Mouse (Mus musculus) hindbrain, embryonic 14.5 days (tissue): ENCODE results near the gene Rimklb. TPM values are rescaled to one million over a fixed set of nuclear protein-coding genes. Genes with fewer than 3 reads are reported as not detected.
"Not testable (repeated sequence)": the region's sequence is repeated elsewhere in the genome, so short reads cannot be mapped to it uniquely, and the experiment has no call there.

Source experiments
- ATAC-seq: fragments of 200-750 bp; cut with Nextera tagmentation; 2 replicates; pipeline ENCODE4 v1.8.0; 2017; ENCODE audit warnings: moderate number of reproducible peaks, mild to moderate bottlenecking, moderate TSS enrichment, moderate library complexity; ENCODE audit not compliant: low FRiP score
- DNase-seq: peaks from one replicate; pipeline ENCODE4 v3.0.0-alpha.2; 2015; ENCODE audit warnings: low spot score
- H3K27ac ChIP-seq: fragments of 300-500 bp; sonication (generic); 2 replicates; pipeline ENCODE4 v1.5.1; 2014; ENCODE audit warnings: mild to moderate bottlenecking, moderate library complexity
- H3K27me3 ChIP-seq: fragments of 300-500 bp; sonication (generic); 2 replicates; pipeline ENCODE4 v1.6.1; 2014; ENCODE audit warnings: mild to moderate bottlenecking, low read length, mixed read lengths; ENCODE audit not compliant: control insufficient read depth, insufficient read depth
- H3K36me3 ChIP-seq: fragments of 300-500 bp; sonication (generic); replicated peaks from 2 replicates; pipeline ENCODE4 v1.6.1; 2014; ENCODE audit not compliant: control insufficient read depth, insufficient read depth
- H3K4me1 ChIP-seq: fragments of 300-500 bp; sonication (generic); replicated peaks from 2 replicates; pipeline ENCODE4 v1.6.1; 2014; ENCODE audit warnings: antibody characterized with exemption, low read length, mixed read lengths; ENCODE audit not compliant: control insufficient read depth, insufficient read depth
- H3K4me2 ChIP-seq: fragments of 300-500 bp; sonication (generic); replicated peaks from 2 replicates; pipeline ENCODE4 v1.6.1; 2014; ENCODE audit warnings: mild to moderate bottlenecking, moderate library complexity
- H3K4me3 ChIP-seq: fragments of 300-500 bp; sonication (generic); replicated peaks from 2 replicates; pipeline ENCODE4 v1.5.1; 2014; ENCODE audit warnings: mild to moderate bottlenecking, low read length
- H3K9ac ChIP-seq: fragments of 300-500 bp; sonication (generic); 2 replicates; pipeline ENCODE4 v1.6.1; 2014
- H3K9me3 ChIP-seq: fragments of 300-500 bp; sonication (generic); 2 replicates; pipeline ENCODE4 v1.6.1; 2016; ENCODE audit warnings: low read length; ENCODE audit not compliant: control insufficient read depth
- WGBS: fragments of 180-500 bp; shearing (Covaris S2); extraction: QIAGEN DNeasy Blood & Tissue Kit; methylation state at CpG from one replicate; pipeline ENCODE4 v1.1.7; 2014; 5-methylcytosine and 5-hydroxymethylcytosine counted together
- polyA plus RNA-seq: library from polyadenylated mRNA; unstranded; fragments of >200 nt; fragmentation: Nextera tagmentation; extraction: Ambion mirVana; gene quantifications from 2 replicates; pipeline ENCODE4 v1.2.1, GENCODE M21; 2014

Gene Rimklb
- polyA plus RNA-seq, 1 experiment from 2014 or later = 127 TPM

DNA sequence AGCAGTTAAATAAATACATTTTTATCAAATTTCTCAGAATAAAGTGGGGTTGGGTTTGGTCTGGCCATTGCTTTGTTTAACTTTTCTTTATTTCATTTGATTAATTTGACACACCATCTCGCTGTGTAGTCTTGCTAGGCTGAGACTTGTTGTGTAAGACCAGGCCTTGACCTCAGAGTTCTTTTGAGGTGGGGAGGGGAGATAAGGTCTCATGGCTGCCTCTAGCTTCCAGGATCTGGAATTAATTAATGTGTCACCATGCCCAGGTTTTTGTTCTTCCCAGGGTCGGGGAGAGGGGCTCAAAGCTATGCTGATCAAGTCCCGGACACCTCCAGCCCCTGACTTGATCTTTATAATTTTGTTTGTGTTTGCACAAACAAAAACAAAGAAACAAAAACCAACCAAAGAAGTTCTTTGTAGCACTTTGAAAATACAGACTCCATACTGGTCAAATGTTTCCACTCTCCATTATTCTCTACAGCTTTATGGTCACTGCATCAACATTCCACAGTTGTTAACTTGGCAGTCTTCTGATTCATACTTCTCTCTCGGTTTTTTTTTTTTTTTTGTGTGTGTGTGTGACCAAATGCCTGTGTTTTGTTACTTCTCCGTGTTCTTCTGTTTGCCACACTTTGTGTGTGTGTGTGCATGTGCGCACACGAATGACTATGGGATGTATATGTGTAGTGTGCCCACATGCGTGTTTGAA, 33.1 kb upstream of the Rimklb start:
- no peak for ATAC-seq
- H3K4me1 ChIP-seq = no peaks in the 10 kb centered on the region
- no peak overlapping the region for H3K9ac ChIP-seq
- 68% methylated on average over 8 of the region's 8 CpGs for WGBS
- H3K27me3 ChIP-seq = no peaks in the 10 kb centered on the region
- H3K9me3 ChIP-seq = no peaks in the 10 kb centered on the region
- no peak overlapping the region for H3K4me2 ChIP-seq
- no peak overlapping the region for H3K27ac ChIP-seq
- no peaks in the 10 kb centered on the region for H3K36me3 ChIP-seq
- no peak for DNase-seq
- no peak overlapping the region for H3K4me3 ChIP-seq

DNA sequence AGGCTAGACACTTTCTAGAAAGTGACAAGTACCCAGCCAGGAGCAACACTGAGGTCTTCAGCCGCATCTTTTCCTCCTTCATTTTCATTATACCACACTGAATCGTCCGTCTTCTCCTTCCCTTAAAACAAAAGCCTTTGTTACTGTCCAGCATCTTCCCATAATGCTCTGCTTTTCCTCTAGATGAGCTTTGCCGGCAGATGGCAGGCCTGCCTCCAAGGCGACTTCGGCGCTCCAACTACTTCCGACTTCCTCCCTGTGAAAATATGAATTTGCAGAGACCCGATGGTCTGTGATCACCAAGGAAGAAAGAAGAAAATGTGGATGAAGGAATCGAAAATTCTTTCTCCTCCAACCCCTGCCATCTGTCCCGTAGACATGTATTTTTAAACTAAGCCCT, 29.6 kb upstream of the Rimklb start:
- Histone ChIP-seq H3K4me3 (no peak overlapping the region), H3K27ac (no peak overlapping the region), H3K9ac (no peak overlapping the region), H3K27me3 (no peaks in the 10 kb centered on the region), H3K36me3 (no peaks in the 10 kb centered on the region), H3K4me1 (no peaks in the 10 kb centered on the region), H3K4me2 (no peak overlapping the region), H3K9me3 (no peaks in the 10 kb centered on the region)
- WGBS = 79% methylated on average over 11 of the region's 11 CpGs
- ATAC-seq (no peak), DNase-seq (no peak)

GRCm38 (mm10) chr6:122527596-122527995, 29.0 kb upstream of the Rimklb start:
- DNase-seq = no peak
- Histone ChIP-seq H3K9ac (no peak overlapping the region), H3K27ac (no peak overlapping the region), H3K27me3 (no peaks in the 10 kb centered on the region), H3K36me3 (no peaks in the 10 kb centered on the region), H3K4me1 (no peaks in the 10 kb centered on the region), H3K4me3 (no peak overlapping the region), H3K4me2 (no peak overlapping the region), H3K9me3 (no peaks in the 10 kb centered on the region)
- no peak for ATAC-seq
- 73% methylated on average over 12 of the region's 12 CpGs for WGBS

DNA sequence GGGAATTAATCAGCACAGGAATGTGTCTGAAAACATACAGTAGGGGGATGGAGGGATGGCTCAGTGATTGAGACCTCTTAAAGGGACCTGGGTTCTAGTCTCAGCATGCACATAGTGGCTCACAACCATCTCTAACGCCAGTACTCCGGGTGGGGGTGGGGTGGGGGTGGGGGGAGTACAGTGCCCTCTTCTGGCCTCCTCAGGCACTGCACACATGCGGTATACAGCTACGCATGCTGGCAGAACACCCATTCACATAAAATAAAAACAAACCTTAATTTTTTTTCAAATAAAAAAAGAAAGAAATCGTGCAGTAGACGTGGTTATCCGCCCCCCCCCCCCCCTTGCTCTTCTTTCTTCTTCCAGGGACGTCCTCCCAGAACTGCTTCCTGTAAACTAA, 24.7 kb upstream of the Rimklb start:
- Histone ChIP-seq H3K4me1 (no peaks in the 10 kb centered on the region), H3K4me3 (no peak overlapping the region), H3K36me3 (no peaks in the 10 kb centered on the region), H3K9ac (no peak overlapping the region), H3K9me3 (no peaks in the 10 kb centered on the region), H3K27me3 (no peaks in the 10 kb centered on the region), H3K27ac (no peak overlapping the region), H3K4me2 (no peak overlapping the region)
- ATAC-seq (no peak), DNase-seq (no peak)
- WGBS = 89% methylated on average over 8 of the region's 8 CpGs

- no peak overlapping the region for H3K9ac ChIP-seq
- ATAC-seq = peak; percentile 80; the same call in 1 of the 2 replicates
- no peaks in the 10 kb centered on the region for H3K27me3 ChIP-seq
- H3K4me2 ChIP-seq = no peak overlapping the region
- H3K27ac ChIP-seq = no peak overlapping the region
- WGBS = 76% methylated on average over 9 of the region's 9 CpGs
- no peaks in the 10 kb centered on the region for H3K36me3 ChIP-seq
- H3K9me3 ChIP-seq = no peaks in the 10 kb centered on the region
- peak; percentile 60 for DNase-seq
- no peak overlapping the region for H3K4me3 ChIP-seq
- no peaks in the 10 kb centered on the region for H3K4me1 ChIP-seq
These were observed 24.0 kb upstream of the Rimklb start for GRCm38 (mm10) chr6:122522595-122522994.

DNA sequence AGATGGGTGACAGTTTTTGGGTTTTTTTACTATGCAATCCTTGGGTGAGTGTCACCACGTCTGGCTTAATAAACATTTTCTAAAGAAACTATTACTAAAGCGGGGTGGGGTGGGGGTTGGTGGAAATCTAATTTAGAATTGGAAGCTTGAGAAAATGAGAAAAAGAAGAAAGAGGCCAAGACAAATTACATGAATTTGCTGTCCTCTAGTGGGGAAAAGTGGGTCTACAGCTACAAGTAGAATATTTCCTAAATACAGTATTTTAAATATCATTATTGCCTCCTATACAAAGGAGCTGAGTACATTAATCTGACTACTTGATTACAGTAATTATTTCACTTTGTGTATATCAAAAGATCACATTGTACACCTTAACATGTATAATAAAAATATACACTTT, 20.8 kb upstream of the Rimklb start:
- Histone ChIP-seq H3K4me1 (no peaks in the 10 kb centered on the region), H3K4me3 (no peak overlapping the region), H3K4me2 (no peak overlapping the region), H3K36me3 (no peaks in the 10 kb centered on the region), H3K27ac (no peak overlapping the region), H3K27me3 (no peaks in the 10 kb centered on the region), H3K9ac (no peak overlapping the region), H3K9me3 (no peaks in the 10 kb centered on the region)
- DNase-seq (peak; percentile 80), ATAC-seq (no peak)
- 52% methylated on average over 2 of the region's 2 CpGs for WGBS

DNA sequence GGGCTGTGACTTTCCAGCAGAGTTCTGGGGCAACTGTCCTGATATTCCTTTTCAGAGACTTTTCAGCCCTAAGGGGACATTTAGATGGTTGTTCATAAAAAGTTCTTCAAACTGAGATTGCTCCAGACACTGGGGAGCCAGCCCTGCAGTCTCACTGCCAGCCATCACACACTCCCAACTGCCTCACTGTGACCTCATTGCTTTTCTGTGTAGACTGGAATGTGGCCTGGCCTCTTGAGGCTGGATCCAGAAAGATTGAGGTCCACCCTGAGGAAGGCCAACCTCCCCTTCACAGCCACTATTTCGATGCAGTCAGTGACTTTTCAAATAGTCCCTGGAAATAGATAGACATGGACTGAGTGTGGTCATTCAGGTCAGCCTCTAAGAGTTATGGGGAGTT, 19.1 kb upstream of the Rimklb start:
- no peak overlapping the region for H3K9ac ChIP-seq
- H3K9me3 ChIP-seq = no peaks in the 10 kb centered on the region
- H3K4me2 ChIP-seq = no peak overlapping the region
- H3K4me1 ChIP-seq = no peaks in the 10 kb centered on the region
- no peak overlapping the region for H3K27ac ChIP-seq
- H3K4me3 ChIP-seq = no peak overlapping the region
- no peak for DNase-seq
- no peaks in the 10 kb centered on the region for H3K27me3 ChIP-seq
- ATAC-seq = no peak
- no peaks in the 10 kb centered on the region for H3K36me3 ChIP-seq
- 73% methylated on average over 1 of the region's 1 CpGs for WGBS

- ATAC-seq, H3K27me3 ChIP-seq, DNase-seq, H3K27ac ChIP-seq, H3K36me3 ChIP-seq, H3K4me1 ChIP-seq, H3K9me3 ChIP-seq, H3K4me2 ChIP-seq, H3K4me3 ChIP-seq, H3K9ac ChIP-seq: not testable (repeated sequence)
- 81% methylated on average over 2 of the region's 2 CpGs for WGBS
These were observed 17.2 kb upstream of the Rimklb start for GRCm38 (mm10) chr6:122515762-122516161.

GRCm38 (mm10) chr6:122514312-122514711, 15.8 kb upstream of the Rimklb start:
- WGBS = 87% methylated on average over 3 of the region's 3 CpGs
- Histone ChIP-seq H3K27me3 (no peaks in the 10 kb centered on the region), H3K27ac (no peak overlapping the region), H3K4me2 (no peak overlapping the region), H3K9ac (no peak overlapping the region), H3K9me3 (no peaks in the 10 kb centered on the region), H3K4me3 (no peak overlapping the region), H3K36me3 (no peaks in the 10 kb centered on the region), H3K4me1 (no peaks in the 10 kb centered on the region)
- DNase-seq = no peak
- ATAC-seq = no peak
